ENCODE assay signal across 9 mouse cellular contexts in genomic region chr17:12372021-12372420, GRCm38 (mm10). TPM values are rescaled to one million over a fixed set of nuclear protein-coding genes. Genes with fewer than 3 reads are reported as not detected.
DNase-seq lines count a peak whose midpoint lies in the region; ATAC-seq and TF ChIP-seq lines count a peak whose summit lies in the region.
"Had no signal": no experiment of that assay in that cellular context is flagged by ENCODE, and none has a peak within 500 bp of the region (broad histone marks: within the 10 kb centered on the region; RNA-seq: fewer than 3 reads in every experiment).

No protein-coding gene starts in this region.

- H3K27ac ChIP-seq in bone marrow macrophage, adult 2 months (ENCODE audit: insufficient read depth, low read depth, low read length), result no peak overlapping the region
- H3K27ac ChIP-seq in heart, embryonic 11.5 days (ENCODE audit: low read depth, low read length), result no peak overlapping the region
- no peak overlapping the region for H3K27ac ChIP-seq in liver, embryonic 15.5 days (replicated peaks)
- H3K27ac ChIP-seq in neural tube, embryonic 12.5 days, result no peak overlapping the region
- H3K27ac ChIP-seq: limb, embryonic 12.5 days had no signal

- peak overlapping the region; percentile 42 for H3K4me2 ChIP-seq in heart, embryonic 11.5 days
- peak overlapping the region; percentile 58 for H3K4me2 ChIP-seq in liver, embryonic 15.5 days
- peak overlapping the region; percentile 38 for H3K4me2 ChIP-seq in neural tube, embryonic 12.5 days (replicated peaks)
- H3K4me2 ChIP-seq: limb, embryonic 12.5 days had no signal

- 29% methylated on average over 4 of the region's 4 CpGs for WGBS in heart, embryonic 11.5 days (ENCODE audit: insufficient replicate concordance)
- WGBS in liver, embryonic 15.5 days (ENCODE audit: insufficient replicate concordance), result 9% methylated on average over 4 of the region's 4 CpGs
- WGBS in neural tube, embryonic 12.5 days, result 25% methylated on average over 4 of the region's 4 CpGs

- no peak overlapping the region for H3K9ac ChIP-seq in heart, embryonic 11.5 days (ENCODE audit: low read depth, low read length)
- H3K9ac ChIP-seq in liver, embryonic 15.5 days, result no peak overlapping the region
- no peak overlapping the region for H3K9ac ChIP-seq in neural tube, embryonic 12.5 days
- H3K9ac ChIP-seq: limb, embryonic 12.5 days had no signal

- peak; percentile 72 for TF ChIP-seq CTCF in bone marrow macrophage, adult 2 months (IDR thresholded peaks at IDR 0.05; ENCODE audit: low read depth, low read length)

- DNase-seq in kidney, postnatal 14 days, result peak; percentile 82
- peak; percentile 53 for DNase-seq in testis, postnatal 14 days (ENCODE audit: low spot score)

- no peaks in the 10 kb centered on the region for H3K27me3 ChIP-seq in heart, embryonic 11.5 days (ENCODE audit: control insufficient read depth, insufficient read depth, low read length)
- H3K27me3 ChIP-seq in liver, embryonic 15.5 days, result no peaks in the 10 kb centered on the region; the same call in 1 of the 2 replicates
- no peaks in the 10 kb centered on the region for H3K27me3 ChIP-seq in neural tube, embryonic 12.5 days (replicated peaks)
- H3K27me3 ChIP-seq: limb, embryonic 12.5 days had no signal

- H3K9me3 ChIP-seq in heart, embryonic 11.5 days (replicated peaks; ENCODE audit: control insufficient read depth, low read length), result no peaks in the 10 kb centered on the region
- no peaks in the 10 kb centered on the region for H3K9me3 ChIP-seq in liver, embryonic 15.5 days (replicated peaks)
- H3K9me3 ChIP-seq in neural tube, embryonic 12.5 days, result no peaks in the 10 kb centered on the region
- H3K9me3 ChIP-seq: limb, embryonic 12.5 days had no signal

- H3K4me1 ChIP-seq in bone marrow macrophage, adult 2 months (ENCODE audit: control insufficient read depth, insufficient read depth, low read length), result no peaks in the 10 kb centered on the region
- H3K4me1 ChIP-seq in heart, embryonic 11.5 days (ENCODE audit: control insufficient read depth, insufficient read depth, low read length), result peaks cover 3% of the 10 kb centered on the region; the same call in 1 of the 2 replicates
- peaks cover 31% of the 10 kb centered on the region for H3K4me1 ChIP-seq in liver, embryonic 15.5 days (replicated peaks)
- peaks cover 3% of the 10 kb centered on the region for H3K4me1 ChIP-seq in neural tube, embryonic 12.5 days

- TF ChIP-seq POLR2A in bone marrow macrophage, adult 2 months (IDR thresholded peaks at IDR 0.05; ENCODE audit: borderline replicate concordance, low read depth, low read length), result no peak

- peak overlapping the region; percentile 39; the same call in 1 of the 2 replicates for H3K4me3 ChIP-seq in bone marrow macrophage, adult 2 months (ENCODE audit: insufficient read depth, low read length)
- H3K4me3 ChIP-seq in heart, embryonic 11.5 days (ENCODE audit: low read depth, low read length), result no peak overlapping the region
- H3K4me3 ChIP-seq in liver, embryonic 15.5 days (replicated peaks), result peak overlapping the region; percentile 15
- no peak overlapping the region for H3K4me3 ChIP-seq in neural tube, embryonic 12.5 days
- H3K4me3 ChIP-seq: limb, embryonic 12.5 days had no signal

- no peaks in the 10 kb centered on the region for H3K36me3 ChIP-seq in heart, embryonic 11.5 days (ENCODE audit: control insufficient read depth, insufficient read depth, low read length)
- H3K36me3 ChIP-seq in liver, embryonic 15.5 days (replicated peaks), result no peaks in the 10 kb centered on the region
- H3K36me3 ChIP-seq in neural tube, embryonic 12.5 days, result no peaks in the 10 kb centered on the region
- H3K36me3 ChIP-seq: limb, embryonic 12.5 days had no signal

- ATAC-seq in CD4-positive, CD25-positive, alpha-beta regulatory T cell, adult 4 months, result peak; percentile 77
- ATAC-seq in erythroblast, adult 5-6 weeks (replicated peaks; ENCODE audit: low FRiP score, poor library complexity, severe bottlenecking), result peak; percentile 88
- no peak for ATAC-seq in heart, embryonic 11.5 days (replicated peaks; ENCODE audit: insufficient number of reproducible peaks, low FRiP score, low TSS enrichment)
- peak; percentile 47; the same call in 1 of the 2 replicates for ATAC-seq in liver, embryonic 15.5 days (ENCODE audit: insufficient read depth)
- peak; percentile 38; the same call in 1 of the 2 replicates for ATAC-seq in neural tube, embryonic 12.5 days (ENCODE audit: low FRiP score, low read depth)

RNA-seq across cellular contexts. Expression of gene Plg, which starts 6.4 kb away (rescaled TPM):
- not detected for polyA plus RNA-seq in CD4-positive, CD25-positive, alpha-beta regulatory T cell, adult 4 months (2017; shearing (Covaris generic))
- not detected in 2 replicates for polyA plus RNA-seq in bone marrow macrophage, adult 2 months (2012; ENCODE audit: insufficient read depth, insufficient read length, missing spikeins)
- total RNA-seq in erythroblast, adult 5-6 weeks (2015; ENCODE audit: low replicate concordance), result not detected in 2 replicates
- not detected in 2 replicates for total RNA-seq in erythroblast, adult 5-6 weeks (2017; ENCODE audit: low replicate concordance)
- 0.23 and 3.0 TPM in 2 replicates for polyA plus RNA-seq in heart, embryonic 11.5 days (2014; fragmentation: Nextera tagmentation; extraction: Ambion mirVana)
- polyA plus RNA-seq in liver, embryonic 15.5 days (2015; fragmentation: Nextera tagmentation; extraction: Ambion mirVana), result 355 and 417 TPM in 2 replicates
- polyA plus RNA-seq in neural tube, embryonic 12.5 days (2016; fragmentation: Nextera tagmentation; extraction: Ambion mirVana), result 0.11 and 0.28 TPM in 2 replicates
- polyA plus RNA-seq: limb, embryonic 12.5 days had no signal

RNA-seq across cellular contexts. Expression of gene Map3k4, which starts 53.4 kb away (rescaled TPM):
- polyA plus RNA-seq in CD4-positive, CD25-positive, alpha-beta regulatory T cell, adult 4 months (2017; shearing (Covaris generic)), result 10 to 100 TPM; 12.9 to 13.4 TPM
- 9.3 and 11.1 TPM in 2 replicates for polyA plus RNA-seq in bone marrow macrophage, adult 2 months (2012; ENCODE audit: insufficient read depth, insufficient read length, missing spikeins)
- total RNA-seq in erythroblast, adult 5-6 weeks (2015; ENCODE audit: low replicate concordance), result 0.77 and 1.3 TPM in 2 replicates
- 6.3 and 7.2 TPM in 2 replicates for total RNA-seq in erythroblast, adult 5-6 weeks (2017; ENCODE audit: low replicate concordance)
- 29.2 and 39.5 TPM in 2 replicates for polyA plus RNA-seq in heart, embryonic 11.5 days (2014; fragmentation: Nextera tagmentation; extraction: Ambion mirVana)
- polyA plus RNA-seq in liver, embryonic 15.5 days (2015; fragmentation: Nextera tagmentation; extraction: Ambion mirVana), result 9.7 and 10.6 TPM in 2 replicates
- polyA plus RNA-seq in neural tube, embryonic 12.5 days (2016; fragmentation: Nextera tagmentation; extraction: Ambion mirVana), result 44.7 and 60.4 TPM in 2 replicates

Comparison
In these comparisons a context has a peak if more than half of its experiments do, and no peak if none do; other contexts are left out.
1. H3K4me3 ChIP-seq: peak in bone marrow macrophage, adult 2 months (single experiment) and liver, embryonic 15.5 days (single experiment); none in heart, embryonic 11.5 days (single experiment) and neural tube, embryonic 12.5 days (single experiment).
2. RNA of gene Plg, which starts 6.4 kb away (polyA plus RNA-seq): 355 to 417 TPM in liver, embryonic 15.5 days; 0.23 to 3.0 TPM in heart, embryonic 11.5 days, 0.11 to 0.28 TPM in neural tube, embryonic 12.5 days, not detected in CD4-positive, CD25-positive, alpha-beta regulatory T cell, adult 4 months and not detected in bone marrow macrophage, adult 2 months; every median in the first group is over 10 times any median in the second.
3. Peak in every context shown above with its lines, with median percentiles within 50 percentile points of each other: H3K4me2 ChIP-seq.